Mouse (Mus musculus) subcutaneous adipose tissue, adult 2 months (tissue): ENCODE data around the gene 1700037H04Rik. TPM values are rescaled to one million over a fixed set of nuclear protein-coding genes. Genes with fewer than 3 reads are reported as not detected.

Source experiments
- polyA plus RNA-seq: library from polyadenylated mRNA; depleted of rRNA; stranded (reverse); fragments of >200 nt; gene quantifications from 2 replicates; pipeline ENCODE4 v1.2.3, GENCODE M21; 2012; ENCODE audit warnings: low replicate concordance; rRNA removed

The 1700037H04Rik gene
- polyA plus RNA-seq, result 260 and 383 TPM in 2 replicates

DNA sequence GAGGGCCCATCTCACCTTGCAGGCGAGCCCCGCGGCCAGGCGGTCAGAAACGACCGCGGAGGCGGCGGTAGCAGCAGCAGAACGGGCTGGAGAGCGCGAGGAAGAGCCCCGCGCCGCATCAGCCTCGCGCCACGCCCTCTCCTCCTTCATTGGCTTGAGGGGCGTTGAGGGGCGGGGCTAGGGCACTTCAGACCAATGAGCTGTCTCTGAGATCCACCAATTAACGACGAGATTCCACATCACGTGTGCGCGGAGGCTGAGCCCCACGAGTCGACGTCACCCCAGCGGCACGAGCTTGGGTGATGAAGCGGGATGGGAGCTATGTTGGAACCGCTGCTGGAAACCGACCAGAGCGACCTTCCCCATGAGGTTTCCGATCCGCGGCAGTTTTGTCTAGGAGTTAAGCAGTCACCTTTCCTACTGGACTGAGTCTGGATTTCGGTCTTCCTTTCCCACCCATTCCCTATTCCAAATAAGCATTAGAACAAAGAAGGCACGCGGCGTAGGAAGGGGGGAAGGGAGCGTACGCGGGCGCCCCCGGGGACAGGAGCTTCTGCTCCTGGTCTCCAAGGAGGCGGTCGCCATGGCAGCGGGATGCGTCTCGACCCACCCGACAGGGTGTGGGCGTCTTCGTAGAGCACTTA lies at the start of gene 1700037H04Rik:
TSS of gene 1700037H04Rik (minus strand) at position 144 of the 644 bp plus-strand sequence.

GRCm38 (mm10) chr2:131206778-131207177 lies 46.9 kb upstream of the 1700037H04Rik start, which contains the start of gene Ap5s1:
Gene Ap5s1, plus strand, starts transcription at chr2:131207078.

DNA sequence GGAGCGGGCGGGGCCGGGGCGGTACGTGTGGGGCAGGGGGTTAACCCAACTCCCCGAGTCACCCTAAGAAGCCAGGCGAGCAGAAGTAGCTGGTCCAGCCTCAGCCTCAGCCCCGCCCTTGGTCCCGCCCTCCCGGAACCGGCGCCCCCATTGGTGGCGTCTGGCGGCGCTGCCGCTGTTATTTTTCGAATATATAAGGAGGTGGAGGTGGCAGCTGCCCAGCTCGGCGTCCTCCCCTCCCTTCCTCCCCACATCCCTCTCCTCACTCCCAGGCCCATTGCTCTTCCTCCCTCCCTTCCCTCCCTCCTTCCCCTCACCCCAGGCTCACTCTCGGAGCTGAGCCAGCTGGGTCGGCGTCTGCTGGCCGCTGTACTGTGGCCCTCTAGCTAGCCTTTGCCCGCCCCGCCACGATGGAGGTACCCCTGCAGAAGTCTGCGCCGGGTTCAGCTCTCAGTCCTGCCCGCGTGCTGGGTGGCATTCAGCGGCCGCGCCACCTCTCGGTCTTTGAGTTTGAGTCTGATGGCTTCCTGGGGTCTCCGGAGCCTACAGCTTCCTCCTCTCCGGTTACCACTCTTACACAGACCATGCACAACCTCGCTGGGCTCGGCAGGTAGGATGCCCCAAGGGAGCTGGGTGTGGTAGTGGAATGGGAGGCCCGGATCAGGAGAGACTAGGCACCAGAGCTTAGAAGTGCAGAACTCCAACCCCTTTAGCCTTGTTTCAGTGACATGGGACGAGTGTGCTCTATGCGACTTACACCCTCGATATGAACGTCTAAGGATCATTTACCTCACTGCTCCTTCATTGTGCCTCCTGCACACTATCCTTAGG lies 27.1 kb upstream of the 1700037H04Rik start, which contains the start of the genes Cdc25b and Spef1:
TSS of gene Cdc25b (plus strand) at position 179 of the 831 bp plus-strand sequence.
TSS of gene Spef1 (minus strand) at position 512 of the 831 bp plus-strand sequence.

DNA sequence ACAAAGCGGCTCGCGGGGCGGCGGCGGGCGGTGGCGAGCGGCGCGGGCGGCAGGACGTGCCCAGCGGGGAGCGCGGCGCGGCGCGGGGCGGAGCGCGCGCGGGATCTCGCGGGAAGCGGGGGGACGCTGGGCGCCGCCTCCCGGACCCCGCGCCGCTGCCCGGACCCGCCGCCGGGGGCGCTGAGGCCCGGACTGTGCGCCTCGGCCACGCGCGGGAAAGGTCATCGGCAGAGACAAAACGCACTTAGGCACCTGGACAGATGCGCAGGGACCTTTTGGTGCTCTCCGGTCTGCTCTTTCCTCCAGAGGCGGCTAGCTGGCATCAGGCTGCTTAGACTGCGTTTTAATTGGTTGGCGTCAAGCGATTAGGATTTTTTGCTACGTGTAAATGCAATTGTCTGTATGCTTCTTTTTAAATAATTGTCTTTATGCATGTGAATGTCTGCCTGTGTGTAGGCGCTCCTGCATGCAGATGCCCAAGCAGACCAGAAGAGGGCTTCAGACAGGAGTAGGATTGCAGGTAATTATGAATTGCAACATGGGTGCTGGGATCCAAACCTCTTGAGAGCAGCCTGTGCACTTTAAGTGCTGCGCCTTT lies 20.2 kb upstream of the 1700037H04Rik start, which contains the start of gene Cenpb:
TSS of gene Cenpb (minus strand) at position 78 of the 598 bp plus-strand sequence.

GRCm38 (mm10) chr2:131132930-131133547 lies 26.8 kb downstream of the 1700037H04Rik start, which contains the start of gene Gm11037:
Gene Gm11037, plus strand, starts transcription at chr2:131133497.

GRCm38 (mm10) chr2:131127161-131127730 lies 32.6 kb downstream of the 1700037H04Rik start, which contains the start of gene Hspa12b:
Gene Hspa12b, plus strand, starts transcription at chr2:131127280.

Other genes with a start within 250 kb of the 1700037H04Rik start
- 10.7 and 39.6 TPM in 2 replicates for gene Gfra4, start 117.0 kb downstream of the 1700037H04Rik start, polyA plus RNA-seq
- gene Adam33, start 96.3 kb downstream of the 1700037H04Rik start, polyA plus RNA-seq, result 21.7 and 41.1 TPM in 2 replicates
- 18.5 and 25.9 TPM in 2 replicates for gene Siglec1, start 73.3 kb downstream of the 1700037H04Rik start, polyA plus RNA-seq
- gene Hspa12b, start 32.8 kb downstream of the 1700037H04Rik start, polyA plus RNA-seq, result 32.4 and 75.2 TPM in 2 replicates
- not detected in 2 replicates for gene Gm11037, start 26.6 kb downstream of the 1700037H04Rik start, polyA plus RNA-seq
- 97.7 and 118 TPM in 2 replicates for gene Cenpb, start 20.0 kb upstream of the 1700037H04Rik start, polyA plus RNA-seq
- 17.2 and 64.6 TPM in 2 replicates for gene Cdc25b, start 26.9 kb upstream of the 1700037H04Rik start, polyA plus RNA-seq
- gene Spef1, start 27.2 kb upstream of the 1700037H04Rik start, polyA plus RNA-seq, result 7.3 and 17.0 TPM in 2 replicates
- gene Ap5s1, start 47.0 kb upstream of the 1700037H04Rik start, polyA plus RNA-seq, result 52.2 and 64.5 TPM in 2 replicates
- gene Mavs, start 74.0 kb upstream of the 1700037H04Rik start, polyA plus RNA-seq, result 95.2 and 115 TPM in 2 replicates
- 20.5 and 25.7 TPM in 2 replicates for gene Pank2, start 102.4 kb upstream of the 1700037H04Rik start, polyA plus RNA-seq
- 15.0 and 15.6 TPM in 2 replicates for gene Rnf24, start 192.8 kb upstream of the 1700037H04Rik start, polyA plus RNA-seq